Mouse (Mus musculus) gastrocnemius, adult 2 months (tissue): Measurements from ENCODE around the gene Cartpt. TPM values are rescaled to one million over a fixed set of nuclear protein-coding genes. Genes with fewer than 3 reads are reported as not detected.
"Not testable (repeated sequence)": the region's sequence is repeated elsewhere in the genome, so short reads cannot be mapped to it uniquely, and the experiment has no call there.

Source experiments
- DNase-seq: peaks from one replicate; pipeline ENCODE4 v3.0.0; 2022
- H3K27ac ChIP-seq: fragments of 200-600 bp; 2 replicates; pipeline ENCODE4 v1.8.1; 2022; ENCODE audit warnings: mild to moderate bottlenecking
- H3K4me3 ChIP-seq: fragments of 200-600 bp; 2 replicates; pipeline ENCODE4 v1.8.1; 2022; ENCODE audit warnings: mild to moderate bottlenecking, moderate library complexity
- CTCF ChIP-seq: fragments of 200-600 bp; IDR thresholded peaks from 2 replicates; pipeline ENCODE4 v1.8.1; 2022; ENCODE audit warnings: antibody characterized with exemption, mild to moderate bottlenecking, moderate library complexity
- intact Hi-C: fragments of 180-260 bp; cut with DNase I; formaldehyde crosslinking; loops from one replicate; pipeline ENCODE4 v1.15.1; 2025
- total RNA-seq, 2 experiments: library from RNA; stranded (reverse); gene quantifications; 2 replicates each; pipeline ENCODE4 v1.2.3; 2021

Cartpt gene
- total RNA-seq, 2 experiments from 2014 or later, result not detected

DNA sequence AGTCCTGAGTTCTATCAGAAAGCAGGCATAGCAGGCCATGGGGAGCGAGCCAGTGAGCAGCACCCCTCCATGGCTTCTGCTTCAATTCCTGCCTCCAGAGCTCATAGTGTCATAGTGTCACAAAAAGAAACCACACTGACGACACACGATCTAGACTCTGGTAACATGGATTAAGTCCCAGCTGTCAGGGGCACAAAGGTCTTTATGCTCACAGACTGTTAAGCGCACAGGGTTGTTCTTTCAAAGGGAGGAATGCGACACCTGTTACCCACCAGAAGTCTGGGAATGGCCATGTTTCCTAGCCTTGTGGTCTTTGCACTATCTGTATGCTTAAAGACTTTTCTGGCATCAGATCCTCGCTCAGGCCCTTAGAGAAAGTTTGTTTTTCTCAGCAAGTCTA lies 15.3 kb downstream of the Cartpt start:
- TF ChIP-seq CTCF, result no peak
- H3K27ac ChIP-seq, result no peak overlapping the region
- no peak for DNase-seq
- H3K4me3 ChIP-seq, result no peak overlapping the region
- intact Hi-C loops, result no loop called here

DNA sequence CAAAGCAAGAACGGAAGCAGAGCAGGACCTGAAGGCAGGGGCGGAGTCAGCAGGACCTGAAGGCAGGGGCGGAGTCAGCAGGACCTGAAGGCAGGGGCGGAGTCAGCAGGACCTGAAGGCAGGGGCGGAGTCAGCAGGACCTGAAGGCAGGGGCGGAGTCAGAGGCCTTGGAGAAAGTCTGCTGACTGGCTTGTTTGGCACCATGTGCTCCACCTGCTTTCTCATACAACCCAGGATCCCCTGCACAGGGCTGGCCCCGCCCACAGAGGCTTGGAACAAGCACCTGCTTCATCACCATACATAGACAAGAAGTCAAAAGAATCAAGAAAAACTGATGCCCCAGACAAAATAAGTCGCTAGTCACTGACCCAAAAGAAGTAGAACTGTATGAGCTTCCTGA lies 19.1 kb downstream of the Cartpt start:
- intact Hi-C loops, DNase-seq, H3K4me3 ChIP-seq, H3K27ac ChIP-seq: not testable (repeated sequence)

- H3K27ac ChIP-seq, result no peak overlapping the region
- no peak overlapping the region for H3K4me3 ChIP-seq
- DNase-seq, result no peak
- no peak for TF ChIP-seq CTCF
- intact Hi-C loops, result no loop called here
Measured at GRCm38 (mm10) chr13:99879696-99880095, 21.2 kb downstream of the Cartpt start.

GRCm38 (mm10) chr13:99872059-99872458 lies 28.8 kb downstream of the Cartpt start:
- intact Hi-C loops, result no loop called here
- peak; percentile 15; the same call in 1 of the 2 replicates for TF ChIP-seq CTCF
- Histone ChIP-seq H3K27ac (no peak overlapping the region), H3K4me3 (no peak overlapping the region)
- no peak for DNase-seq

GRCm38 (mm10) chr13:99868438-99868837 lies 32.5 kb downstream of the Cartpt start:
- no peak for DNase-seq
- intact Hi-C loops, result no loop called here
- H3K4me3 ChIP-seq, result no peak overlapping the region
- no peak for TF ChIP-seq CTCF
- H3K27ac ChIP-seq, result no peak overlapping the region

DNA sequence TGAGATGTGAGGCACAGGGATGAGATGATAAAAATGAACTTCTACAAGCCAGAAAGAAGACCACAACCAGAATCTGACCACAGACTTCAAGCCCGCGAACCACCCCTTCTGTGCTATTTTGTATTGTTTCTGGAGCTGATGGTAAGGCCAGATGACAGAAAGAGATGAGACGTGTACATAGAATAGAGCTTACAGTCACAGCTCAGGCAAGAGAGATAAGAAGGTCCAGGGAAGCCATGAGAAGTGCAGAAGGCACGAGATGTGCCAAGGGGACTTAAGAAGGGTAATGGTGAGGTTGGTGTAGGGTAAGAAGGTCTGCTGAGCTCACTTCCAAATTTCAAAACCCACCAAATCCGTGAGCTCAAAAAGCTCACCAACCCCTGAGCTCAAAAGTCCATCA lies 36.6 kb downstream of the Cartpt start:
- H3K4me3 ChIP-seq, result no peak overlapping the region
- DNase-seq, result no peak
- intact Hi-C loops, result no loop called here
- no peak overlapping the region for H3K27ac ChIP-seq
- TF ChIP-seq CTCF, result no peak

GRCm38 (mm10) chr13:99860670-99861069 lies 40.2 kb downstream of the Cartpt start:
- DNase-seq, result no peak
- no peak overlapping the region for H3K27ac ChIP-seq
- intact Hi-C loops, result no loop called here
- no peak overlapping the region for H3K4me3 ChIP-seq
- TF ChIP-seq CTCF, result no peak

DNA sequence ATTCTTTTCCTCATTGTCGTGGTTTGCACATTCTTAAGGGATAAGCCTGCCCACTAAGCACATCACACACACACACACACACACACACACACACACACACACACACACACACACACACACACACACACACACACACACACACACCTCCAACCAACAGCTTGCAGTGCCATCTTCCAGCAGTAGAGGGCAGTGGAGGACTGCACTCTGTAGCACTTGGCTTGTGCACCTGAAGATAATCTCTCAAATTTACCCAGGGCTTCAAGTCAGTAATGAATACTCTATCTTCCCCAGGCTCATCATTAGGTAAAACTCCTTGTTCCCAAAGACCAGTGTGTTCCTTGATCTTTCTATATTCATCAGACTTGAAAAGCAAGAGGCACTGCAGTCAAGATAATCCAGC lies 41.8 kb downstream of the Cartpt start:
- TF ChIP-seq CTCF, result peak; percentile 55
- intact Hi-C loops, result no loop called here
- no peak for DNase-seq
- H3K4me3 ChIP-seq, result no peak overlapping the region
- H3K27ac ChIP-seq, result no peak overlapping the region

- H3K4me3 ChIP-seq, result no peak overlapping the region
- H3K27ac ChIP-seq, result 0 out of 2 replicates have a peak overlapping the region, but pooled peaks have one; percentile 12
- intact Hi-C loops, result no loop called here
- no peak for TF ChIP-seq CTCF
- DNase-seq, result no peak
Measured at GRCm38 (mm10) chr13:99857879-99858278, 43.0 kb downstream of the Cartpt start.

GRCm38 (mm10) chr13:99857336-99857735 lies 43.6 kb downstream of the Cartpt start:
- intact Hi-C loops, result no loop called here
- peak overlapping the region; percentile 12; the same call in 1 of the 2 replicates for H3K27ac ChIP-seq

GRCm38 (mm10) chr13:99855229-99855628 lies 45.7 kb downstream of the Cartpt start:
- DNase-seq, result no peak
- H3K4me3 ChIP-seq, result no peak overlapping the region
- no peak for TF ChIP-seq CTCF
- H3K27ac ChIP-seq, result no peak overlapping the region
- intact Hi-C loops, result no loop called here

More at GRCm38 (mm10) chr13:99857336-99857735, 43.6 kb downstream of the Cartpt start:
- H3K4me3 ChIP-seq, result no peak overlapping the region
- DNase-seq, result no peak
- TF ChIP-seq CTCF, result no peak

DNA sequence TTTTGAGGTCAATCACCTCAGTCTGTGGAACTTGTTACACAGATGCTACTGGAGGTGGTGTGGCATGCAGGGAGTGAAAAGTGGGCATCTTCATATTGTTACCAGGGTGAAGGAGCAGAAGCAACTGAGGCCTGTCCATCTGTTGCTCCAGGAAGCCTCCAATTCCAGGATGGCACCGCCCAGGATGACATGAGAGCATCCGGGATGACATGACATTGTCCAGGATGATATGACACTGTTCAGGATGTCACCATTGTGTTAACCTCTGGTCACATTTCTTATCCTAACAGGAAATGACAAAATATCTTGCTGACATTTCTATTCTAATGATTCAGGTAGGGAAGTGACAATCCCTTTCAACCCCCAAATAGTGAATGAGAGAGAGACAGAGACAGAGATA lies 47.8 kb downstream of the Cartpt start:
- no peak overlapping the region for H3K27ac ChIP-seq
- no peak for DNase-seq
- TF ChIP-seq CTCF, result no peak
- no peak overlapping the region for H3K4me3 ChIP-seq
- intact Hi-C loops, result no loop called here

DNA sequence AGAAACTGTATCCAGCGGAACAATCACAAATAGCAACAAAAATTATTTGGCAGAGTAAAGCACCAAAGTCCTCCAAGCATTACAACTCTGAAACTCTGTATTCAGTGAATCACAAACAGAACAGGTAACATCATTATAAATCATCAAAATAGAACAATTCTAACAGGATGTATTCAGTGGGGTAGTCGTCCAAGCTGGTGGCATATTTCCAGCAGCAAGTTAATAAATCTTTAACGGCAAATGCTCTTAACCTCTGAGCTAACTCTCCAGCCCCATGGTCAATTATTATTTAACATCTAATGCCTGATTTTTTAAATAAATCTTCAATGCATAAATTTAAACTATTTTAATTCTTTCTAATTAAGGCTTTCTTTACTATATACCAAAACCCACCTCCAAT lies 48.5 kb downstream of the Cartpt start:
- intact Hi-C loops, H3K4me3 ChIP-seq, H3K27ac ChIP-seq, DNase-seq: not testable (repeated sequence)

DNA sequence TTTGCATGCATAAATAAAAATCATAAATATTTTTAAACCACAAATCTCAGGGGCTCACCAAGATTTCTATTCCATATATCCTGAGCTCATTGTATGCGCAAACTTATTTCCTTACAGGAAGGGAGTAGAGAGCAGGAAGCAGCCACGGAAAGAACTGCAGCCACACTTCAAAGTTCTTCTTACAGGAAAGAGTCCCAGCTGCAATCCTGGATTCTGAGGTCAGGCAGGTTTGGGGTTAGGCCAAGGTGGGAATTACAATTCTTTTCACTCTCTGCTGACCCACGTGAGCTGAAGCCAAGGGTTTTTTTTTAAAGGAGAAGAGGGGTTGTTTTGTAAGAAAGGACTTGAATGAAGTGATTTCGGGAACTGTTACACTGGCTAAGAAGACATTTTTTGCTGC lies 49.9 kb downstream of the Cartpt start:
- TF ChIP-seq CTCF, result no peak
- intact Hi-C loops, result no loop called here
- no peak for DNase-seq
- Histone ChIP-seq H3K27ac (peak overlapping the region; percentile 31; the same call in 1 of the 2 replicates), H3K4me3 (peak overlapping the region; percentile 19)

GRCm38 (mm10) chr13:99849597-99849996 lies 51.3 kb downstream of the Cartpt start:
- TF ChIP-seq CTCF, result peak; percentile 52
- H3K27ac ChIP-seq, result no peak overlapping the region
- peak; percentile 27 for DNase-seq
- H3K4me3 ChIP-seq, result no peak overlapping the region
- intact Hi-C loops, result no loop called here

Other genes starting within 250 kb of the Cartpt start
- gene Mccc2, start 114.5 kb upstream of the Cartpt start, total RNA-seq, result 10 to 100 TPM; 30.4 to 42.8 TPM
- 10 to 100 TPM; 16.4 to 20.0 TPM for gene Bdp1, start 203.0 kb upstream of the Cartpt start, total RNA-seq
- gene Serf1, start 206.9 kb upstream of the Cartpt start, total RNA-seq, result 1 to 10 TPM; 7.6 to 8.7 TPM
- gene Smn1, start 223.8 kb upstream of the Cartpt start, total RNA-seq, result 10 to 100 TPM; 13.1 to 15.6 TPM